Mouse (Mus musculus): ENCODE measurements around the gene Gm7029.

DNA sequence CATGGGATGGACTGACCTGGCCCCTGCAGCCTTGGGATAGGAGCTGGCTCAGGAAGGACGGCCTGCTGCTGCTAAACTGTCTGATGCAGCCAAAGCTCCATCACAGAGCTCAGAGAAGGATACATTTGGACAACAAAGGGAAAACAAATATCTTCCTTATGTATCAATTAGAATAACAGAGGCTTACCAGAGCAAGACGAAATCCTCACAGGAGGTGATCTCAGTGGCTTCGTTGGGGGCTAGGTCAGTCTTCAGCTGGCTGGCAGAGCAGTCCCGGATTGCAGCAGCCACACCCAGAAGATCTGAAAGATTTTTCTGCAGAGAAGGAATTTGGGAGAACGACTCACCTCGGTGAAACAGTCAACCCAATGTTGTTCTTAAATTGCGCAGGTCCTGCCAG lies 18.8 kb downstream of the Gm7029 start:
- TF ChIP-seq CTCF (IDR thresholded peaks at IDR 0.05), result no peak
- no peak for TF ChIP-seq POLR2A (IDR thresholded peaks at IDR 0.05; ENCODE audit: insufficient read depth, low read depth, low read length)
- TF ChIP-seq EP300 (IDR thresholded peaks at IDR 0.05; ENCODE audit: insufficient read depth, low read depth, low read length), result no peak
